Mouse (Mus musculus): ENCODE results near the gene Nfkbid.

DNA sequence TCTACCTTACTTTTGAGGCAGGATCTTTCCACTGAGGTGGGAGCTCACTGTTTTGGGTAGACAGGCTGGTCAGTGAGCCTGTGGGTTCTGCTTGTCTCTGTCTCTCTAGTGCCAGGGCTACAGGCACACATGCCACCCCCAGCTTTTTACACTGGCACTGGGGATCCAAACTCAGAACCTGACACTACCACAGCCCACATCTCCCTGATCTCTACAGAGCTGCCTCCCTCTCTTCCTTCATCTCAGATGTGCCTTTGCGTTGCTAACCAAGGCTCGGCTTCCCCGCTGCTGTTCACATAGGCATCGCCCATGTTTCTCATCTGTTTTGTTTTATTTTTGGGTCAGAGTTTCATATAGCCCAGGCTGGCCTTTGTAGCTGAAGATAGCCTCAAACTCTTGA is 27.9 kb upstream of the Nfkbid start:
- TF ChIP-seq CTCF (IDR thresholded peaks at IDR 0.05; ENCODE audit: low read depth) (no peak), EP300 (IDR thresholded peaks at IDR 0.05; ENCODE audit: low read depth) (no peak)
